Mouse (Mus musculus) layer of hippocampus, postnatal 36 days (tissue): ENCODE data around the gene Gm4214. TPM values are rescaled to one million over a fixed set of nuclear protein-coding genes. Genes with fewer than 3 reads are reported as not detected.
"Not testable (repeated sequence)": the region's sequence is repeated elsewhere in the genome, so short reads cannot be mapped to it uniquely, and the experiment has no call there.

Source experiments
- DNase-seq, 2 experiments: peaks; one replicate each; pipeline ENCODE4 v3.0.0; 2022
- total RNA-seq, 2 experiments: library from RNA; stranded (reverse); gene quantifications; 2 replicates each; pipeline ENCODE4 v1.2.3; 2021

Gene Gm4214
- not detected for total RNA-seq

- DNase-seq = not testable (repeated sequence)
Measured at GRCm38 (mm10) chr7:22984573-22984972, at the start of gene Gm4214. Gm4214 (minus strand) TSS chr7:22984673.

GRCm38 (mm10) chr7:23019823-23020222, 35.4 kb upstream of the Gm4214 start, which contains the start of gene Gm4216:
Gm4216 (minus strand) TSS chr7:23019923.
- DNase-seq = not testable (repeated sequence)

Other genes with a start within 250 kb of the Gm4214 start
- gene Vmn1r157, start 223.0 kb downstream of the Gm4214 start, total RNA-seq = not detected
- gene Vmn1r158, start 193.9 kb downstream of the Gm4214 start, total RNA-seq = not detected
- gene Vmn1r159, start 141.1 kb downstream of the Gm4214 start, total RNA-seq = not detected
- not detected for gene Vmn1r160, start 113.4 kb downstream of the Gm4214 start, total RNA-seq
- gene Gm4216, start 35.2 kb upstream of the Gm4214 start, total RNA-seq = not detected
- gene Vmn1r163, start 70.9 kb upstream of the Gm4214 start, total RNA-seq = not detected
- not detected for gene Gm8720, start 82.8 kb upstream of the Gm4214 start, total RNA-seq
- not detected for gene Gm10662, start 159.8 kb upstream of the Gm4214 start, total RNA-seq
- not detected for gene Vmn1r165, start 232.7 kb upstream of the Gm4214 start, total RNA-seq